Mouse (Mus musculus) embryonic facial prominence, embryonic 13.5 days (tissue): Measurements from ENCODE around the gene Ftl1. TPM values are rescaled to one million over a fixed set of nuclear protein-coding genes. Genes with fewer than 3 reads are reported as not detected.
"Not testable (repeated sequence)": the region's sequence is repeated elsewhere in the genome, so short reads cannot be mapped to it uniquely, and the experiment has no call there.

Source experiments
- ATAC-seq: fragments of 200-750 bp; cut with Nextera tagmentation; 2 replicates; pipeline ENCODE4 v1.8.0; 2017; ENCODE audit warnings: low read depth; ENCODE audit not compliant: insufficient number of reproducible peaks, insufficient read depth, low FRiP score, low TSS enrichment
- H3K27ac ChIP-seq: fragments of 300-500 bp; sonication (generic); 2 replicates; pipeline ENCODE4 v1.5.1; 2015; ENCODE audit warnings: moderate library complexity, mild to moderate bottlenecking, inconsistent platforms
- H3K27me3 ChIP-seq: fragments of 300-500 bp; sonication (generic); 2 replicates; pipeline ENCODE4 v1.6.1; 2015; ENCODE audit warnings: mild to moderate bottlenecking, inconsistent platforms
- H3K36me3 ChIP-seq: fragments of 300-500 bp; sonication (generic); 2 replicates; pipeline ENCODE4 v1.6.1; 2015; ENCODE audit warnings: mild to moderate bottlenecking, inconsistent platforms
- H3K4me1 ChIP-seq: fragments of 300-500 bp; sonication (generic); 2 replicates; pipeline ENCODE4 v1.6.1; 2015; ENCODE audit warnings: inconsistent platforms
- H3K4me2 ChIP-seq: fragments of 300-500 bp; sonication (generic); 2 replicates; pipeline ENCODE4 v1.6.1; 2015; ENCODE audit warnings: moderate library complexity, mild to moderate bottlenecking, inconsistent platforms
- H3K4me3 ChIP-seq: fragments of 300-500 bp; sonication (generic); 2 replicates; pipeline ENCODE4 v1.5.1; 2015; ENCODE audit warnings: mild to moderate bottlenecking, inconsistent platforms
- H3K9ac ChIP-seq: fragments of 300-500 bp; sonication (generic); 2 replicates; pipeline ENCODE4 v1.6.1; 2015; ENCODE audit warnings: mild to moderate bottlenecking, inconsistent platforms
- H3K9me3 ChIP-seq: fragments of 300-500 bp; sonication (generic); 2 replicates; pipeline ENCODE4 v1.6.1; 2016; ENCODE audit warnings: inconsistent platforms
- WGBS: fragments of 180-500 bp; shearing (Covaris S2); methylation state at CpG from one replicate; pipeline ENCODE4 v1.1.7; 2015; ENCODE audit warnings: mixed read lengths; 5-methylcytosine and 5-hydroxymethylcytosine counted together
- polyA plus RNA-seq: library from polyadenylated mRNA; unstranded; fragments of >200 nt; fragmentation: Nextera tagmentation; extraction: Ambion mirVana; gene quantifications from 2 replicates; pipeline ENCODE4 v1.2.1, GENCODE M21; 2015

Ftl1 gene
- polyA plus RNA-seq, 1 experiment from 2014 or later: 5,612 TPM

GRCm38 (mm10) chr7:45488293-45489204 is 28.9 kb upstream of the Ftl1 start, which contains the start of gene Dhdh:
Gene Dhdh, minus strand, starts transcription at chr7:45488805.
- peak within 1 kb of the TSS; percentile 75 for H3K9ac ChIP-seq
- H3K27me3 ChIP-seq: no peaks in the 10 kb centered on the region
- H3K4me3 ChIP-seq: peak within 1 kb of the TSS; percentile 49
- WGBS: 7% methylated on average over 38 of the region's 38 CpGs
- H3K27ac ChIP-seq: peak within 1 kb of the TSS; percentile 84
- no peaks in the 10 kb centered on the region for H3K9me3 ChIP-seq
- H3K36me3 ChIP-seq: peaks cover 18% of the 10 kb centered on the region
- ATAC-seq: peak; percentile 57; the same call in 1 of the 2 replicates
- peak within 1 kb of the TSS; percentile 71 for H3K4me2 ChIP-seq
- peaks cover 27% of the 10 kb centered on the region for H3K4me1 ChIP-seq

- WGBS: 28% methylated on average over 11 of the region's 11 CpGs
- H3K4me1 ChIP-seq: peaks cover 27% of the 10 kb centered on the region
- H3K9ac ChIP-seq: peak overlapping the region; percentile 75
- H3K4me3 ChIP-seq: peak overlapping the region; percentile 49
- peaks cover 12% of the 10 kb centered on the region for H3K36me3 ChIP-seq
- no peaks in the 10 kb centered on the region for H3K9me3 ChIP-seq
- peak overlapping the region; percentile 84 for H3K27ac ChIP-seq
- ATAC-seq: no peak
- peak overlapping the region; percentile 71 for H3K4me2 ChIP-seq
- no peaks in the 10 kb centered on the region for H3K27me3 ChIP-seq
These were observed 28.2 kb upstream of the Ftl1 start for GRCm38 (mm10) chr7:45487861-45488292.

GRCm38 (mm10) chr7:45486761-45487415 is 27.2 kb upstream of the Ftl1 start, which contains the start of gene Gm45808:
Gene Gm45808, minus strand, starts transcription at chr7:45486811.
- Histone ChIP-seq H3K4me3 (no peak within 1 kb of the TSS), H3K9ac (no peak within 1 kb of the TSS), H3K27me3 (no peaks in the 10 kb centered on the region), H3K4me2 (no peak within 1 kb of the TSS), H3K27ac (peak within 1 kb of the TSS; percentile 22; the same call in 1 of the 2 replicates), H3K9me3 (no peaks in the 10 kb centered on the region), H3K36me3 (peaks cover 2% of the 10 kb centered on the region; the same call in 1 of the 2 replicates), H3K4me1 (peaks cover 27% of the 10 kb centered on the region)
- ATAC-seq: no peak
- 78% methylated on average over 12 of the region's 12 CpGs for WGBS

GRCm38 (mm10) chr7:45486158-45486557 is 26.5 kb upstream of the Ftl1 start:
- Histone ChIP-seq H3K4me2 (no peak overlapping the region), H3K9me3 (no peaks in the 10 kb centered on the region), H3K27ac (no peak overlapping the region), H3K4me1 (peaks cover 24% of the 10 kb centered on the region), H3K9ac (no peak overlapping the region), H3K27me3 (no peaks in the 10 kb centered on the region), H3K36me3 (no peaks in the 10 kb centered on the region), H3K4me3 (no peak overlapping the region)
- WGBS: 68% methylated on average over 7 of the region's 7 CpGs
- no peak for ATAC-seq

- H3K4me3 ChIP-seq, ATAC-seq, H3K27ac ChIP-seq, H3K27me3 ChIP-seq, H3K4me2 ChIP-seq, H3K9me3 ChIP-seq, H3K9ac ChIP-seq, H3K36me3 ChIP-seq: not testable (repeated sequence)
- H3K4me1 ChIP-seq: peaks cover 14% of the 10 kb centered on the region; the same call in 1 of the 2 replicates
- 89% methylated on average over 5 of the region's 5 CpGs for WGBS
These were observed 25.3 kb upstream of the Ftl1 start for GRCm38 (mm10) chr7:45484985-45485384.

- Histone ChIP-seq H3K4me1 (no peaks in the 10 kb centered on the region), H3K4me3 (no peak overlapping the region), H3K36me3 (no peaks in the 10 kb centered on the region), H3K27ac (no peak overlapping the region), H3K9me3 (no peaks in the 10 kb centered on the region), H3K9ac (no peak overlapping the region), H3K27me3 (no peaks in the 10 kb centered on the region), H3K4me2 (no peak overlapping the region)
- no peak for ATAC-seq
- WGBS: 81% methylated on average over 1 of the region's 1 CpGs
These were observed 22.5 kb upstream of the Ftl1 start for GRCm38 (mm10) chr7:45482166-45482565.

GRCm38 (mm10) chr7:45481374-45481927 is 21.8 kb upstream of the Ftl1 start, which contains the start of gene Tulp2:
Gene Tulp2, plus strand, starts transcription at chr7:45481877.
- Histone ChIP-seq H3K36me3 (no peaks in the 10 kb centered on the region), H3K4me2 (no peak within 1 kb of the TSS), H3K4me3 (no peak within 1 kb of the TSS), H3K9me3 (no peaks in the 10 kb centered on the region), H3K4me1 (no peaks in the 10 kb centered on the region), H3K27ac (no peak within 1 kb of the TSS), H3K9ac (no peak within 1 kb of the TSS), H3K27me3 (no peaks in the 10 kb centered on the region)
- ATAC-seq: no peak
- WGBS: 55% methylated on average over 15 of the region's 15 CpGs

- H3K27me3 ChIP-seq, H3K9ac ChIP-seq, H3K9me3 ChIP-seq, H3K36me3 ChIP-seq, ATAC-seq, H3K4me1 ChIP-seq, H3K4me3 ChIP-seq, H3K27ac ChIP-seq, H3K4me2 ChIP-seq: not testable (repeated sequence)
- WGBS: 80% methylated on average over 4 of the region's 4 CpGs
These were observed 20.6 kb upstream of the Ftl1 start for GRCm38 (mm10) chr7:45480310-45480709.

GRCm38 (mm10) chr7:45478774-45479173 is 19.1 kb upstream of the Ftl1 start:
- Histone ChIP-seq H3K9ac (no peak overlapping the region), H3K36me3 (no peaks in the 10 kb centered on the region), H3K4me3 (no peak overlapping the region), H3K9me3 (no peaks in the 10 kb centered on the region), H3K27me3 (no peaks in the 10 kb centered on the region), H3K27ac (no peak overlapping the region), H3K4me2 (no peak overlapping the region), H3K4me1 (0 out of 2 replicates have a peak, but pooled peaks cover 3% of the 10 kb centered on the region)
- no peak for ATAC-seq
- WGBS: 95% methylated on average over 7 of the region's 7 CpGs

- ATAC-seq: no peak
- WGBS: 9% methylated on average over 3 of the region's 3 CpGs
- Histone ChIP-seq H3K4me3 (no peak overlapping the region), H3K9ac (no peak overlapping the region), H3K4me1 (0 out of 2 replicates have a peak, but pooled peaks cover 3% of the 10 kb centered on the region), H3K4me2 (no peak overlapping the region), H3K27me3 (no peaks in the 10 kb centered on the region), H3K9me3 (no peaks in the 10 kb centered on the region), H3K27ac (0 out of 2 replicates have a peak overlapping the region, but pooled peaks have one; percentile 22), H3K36me3 (no peaks in the 10 kb centered on the region)
These were observed 17.3 kb upstream of the Ftl1 start for GRCm38 (mm10) chr7:45477003-45477402.

GRCm38 (mm10) chr7:45476453-45476852 is 16.8 kb upstream of the Ftl1 start:
- H3K4me1 ChIP-seq: 0 out of 2 replicates have a peak, but pooled peaks cover 3% of the 10 kb centered on the region
- no peak for ATAC-seq
- no peaks in the 10 kb centered on the region for H3K27me3 ChIP-seq
- no peaks in the 10 kb centered on the region for H3K9me3 ChIP-seq
- H3K36me3 ChIP-seq: no peaks in the 10 kb centered on the region
- H3K27ac ChIP-seq: no peak overlapping the region
- H3K4me2 ChIP-seq: no peak overlapping the region
- 37% methylated on average over 1 of the region's 1 CpGs for WGBS
- no peak overlapping the region for H3K4me3 ChIP-seq
- no peak overlapping the region for H3K9ac ChIP-seq
